ENCODE assay signal across 9 mouse cellular contexts in genomic region chr12:102948778-102949394, GRCm38 (mm10). TPM values are rescaled to one million over a fixed set of nuclear protein-coding genes. Genes with fewer than 3 reads are reported as not detected.
DNase-seq lines count a peak whose midpoint lies in the region; ATAC-seq lines count a peak whose summit lies in the region.
"Had no signal": no experiment of that assay in that cellular context is flagged by ENCODE, and none has a peak within 500 bp of the region (broad histone marks: within the 10 kb centered on the region; RNA-seq: fewer than 3 reads in every experiment).

TSS of gene Unc79 (plus strand) at chr12:102948859.

- intact Hi-C loops in heart, postnatal 10 days (cut with DNase I): no loop called here

- ATAC-seq in liver, embryonic 13.5 days (ENCODE audit: low read depth): peak; percentile 34; the same call in 1 of the 2 replicates
- ATAC-seq in neural tube, embryonic 14.5 days (ENCODE audit: low read depth): peak; percentile 86
- ATAC-seq: Patski had no signal

- whole genome bisulfite sequencing in liver, embryonic 13.5 days (ENCODE audit: insufficient replicate concordance): 1% methylated on average over 48 of the region's 48 CpGs
- under 1% methylated on average over 41 of the region's 48 CpGs for WGBS in neural tube, embryonic 14.5 days

- no peaks in the 10 kb centered on the region for H3K9me3 ChIP-seq in liver, embryonic 13.5 days (replicated peaks)
- H3K9me3 ChIP-seq in neural tube, embryonic 14.5 days (ENCODE audit: control insufficient read depth, low read length): no peaks in the 10 kb centered on the region

- peak within 1 kb of the TSS; percentile 67 for H3K4me2 ChIP-seq in liver, embryonic 13.5 days
- H3K4me2 ChIP-seq in neural tube, embryonic 14.5 days (ENCODE audit: low read depth, low read length): peak within 1 kb of the TSS; percentile 79

- peak; percentile 19 for DNase-seq in urinary bladder, postnatal 14 days (ENCODE audit: low spot score)
- DNase-seq in urinary bladder, postnatal 10 days (ENCODE audit: low spot score): no peak
- peak; percentile 66 for DNase-seq in embryo, embryonic 9.5 days (ENCODE audit: extremely low spot score)
- peak; percentile 31 to 46 for DNase-seq in heart, postnatal 10 days
- DNase-seq in layer of hippocampus, adult 11-12 months (ENCODE audit: low spot score): peak; percentile 82
- no peak for DNase-seq in liver, embryonic 13.5 days
- DNase-seq in natural killer cell, adult 2 months (ENCODE audit: low spot score in 2 of 2): no peak

- H3K4me1 ChIP-seq in liver, embryonic 13.5 days (replicated peaks): peaks cover 3% of the 10 kb centered on the region; the same call in 1 of the 2 replicates
- H3K4me1 ChIP-seq in neural tube, embryonic 14.5 days (ENCODE audit: control insufficient read depth, insufficient read depth, low read length): peaks cover 19% of the 10 kb centered on the region; the same call in 1 of the 2 replicates

- no peak within 1 kb of the TSS for H3K27ac ChIP-seq in liver, embryonic 13.5 days
- H3K27ac ChIP-seq in neural tube, embryonic 14.5 days (ENCODE audit: low read depth, low read length): peak within 1 kb of the TSS; percentile 98

- peaks cover 27% of the 10 kb centered on the region for H3K27me3 ChIP-seq in liver, embryonic 13.5 days
- H3K27me3 ChIP-seq in neural tube, embryonic 14.5 days (ENCODE audit: control insufficient read depth, insufficient read depth, low read length): no peaks in the 10 kb centered on the region

- peak within 1 kb of the TSS; percentile 51 for H3K4me3 ChIP-seq in liver, embryonic 13.5 days (replicated peaks)
- peak within 1 kb of the TSS; percentile 64 for H3K4me3 ChIP-seq in neural tube, embryonic 14.5 days (ENCODE audit: low read depth, low read length)

- no peaks in the 10 kb centered on the region for H3K36me3 ChIP-seq in liver, embryonic 13.5 days
- no peaks in the 10 kb centered on the region for H3K36me3 ChIP-seq in neural tube, embryonic 14.5 days (ENCODE audit: control insufficient read depth, insufficient read depth, low read length)

- H3K9ac ChIP-seq in liver, embryonic 13.5 days: no peak within 1 kb of the TSS
- H3K9ac ChIP-seq in neural tube, embryonic 14.5 days (replicated peaks; ENCODE audit: low read depth, low read length): peak within 1 kb of the TSS; percentile 71

RNA-seq across cellular contexts. Expression of gene Unc79, which starts in this region (rescaled TPM):
- under 1 TPM; 0.02 to 0.14 TPM for total RNA-seq in heart, postnatal 10 days (2021)
- 0.08 and 0.13 TPM in 2 replicates for polyA plus RNA-seq in liver, embryonic 13.5 days (2015; fragmentation: Nextera tagmentation; extraction: Ambion mirVana)
- 11.4 and 15.6 TPM in 2 replicates for polyA plus RNA-seq in neural tube, embryonic 14.5 days (2014; fragmentation: Nextera tagmentation; extraction: Ambion mirVana)
- polyA plus RNA-seq: Patski had no signal

Comparison
In these comparisons a context has a peak if more than half of its experiments do, and no peak if none do; other contexts are left out.
1. RNA of gene Unc79 (polyA plus RNA-seq): 11.4 to 15.6 TPM in neural tube, embryonic 14.5 days; 0.08 to 0.13 TPM in liver, embryonic 13.5 days; every median in the first group is over 10 times any median in the second.
2. DNase-seq: peak in urinary bladder, postnatal 14 days (single experiment), embryo, embryonic 9.5 days (single experiment) and layer of hippocampus, adult 11-12 months (single experiment); none in urinary bladder, postnatal 10 days (single experiment), liver, embryonic 13.5 days (single experiment) and natural killer cell, adult 2 months (0 of 2).
3. Peak in DNase-seq in heart, postnatal 10 days; RNA of the gene not detected or under 1 TPM.
4. Peak in ATAC-seq, H3K4me3 ChIP-seq and H3K4me2 ChIP-seq in liver, embryonic 13.5 days; RNA of the gene not detected or under 1 TPM.